Mouse (Mus musculus): Measurements from ENCODE around the gene Slc41a2.
A peak's percentile ranks its signal among the peaks of the same experiment; 100 is the strongest.
"Not testable (repeated sequence)": the region's sequence is repeated elsewhere in the genome, so short reads cannot be mapped to it uniquely, and the experiment has no call there.

The Slc41a2 gene

GRCm38 (mm10) chr10:83337159-83337951 lies at the start of gene Slc41a2:
Slc41a2 (minus strand) TSS chr10:83337882.
- peak; percentile 69 for DNase-seq (ENCODE audit: low spot score)

- no peak for DNase-seq (ENCODE audit: low spot score)
Observed at GRCm38 (mm10) chr10:83385330-83385910, 47.7 kb upstream of the Slc41a2 start.

GRCm38 (mm10) chr10:83384456-83385215 lies 47.0 kb upstream of the Slc41a2 start:
- no peak for DNase-seq (ENCODE audit: low spot score)

- no peak for DNase-seq (ENCODE audit: low spot score)
Observed at GRCm38 (mm10) chr10:83383863-83384262, 46.2 kb upstream of the Slc41a2 start.

GRCm38 (mm10) chr10:83382988-83383387 lies 45.3 kb upstream of the Slc41a2 start:
- DNase-seq (ENCODE audit: low spot score): no peak

GRCm38 (mm10) chr10:83382528-83382927 lies 44.8 kb upstream of the Slc41a2 start:
- DNase-seq (ENCODE audit: low spot score): no peak

GRCm38 (mm10) chr10:83380501-83380900 lies 42.8 kb upstream of the Slc41a2 start:
- DNase-seq (ENCODE audit: low spot score): no peak

GRCm38 (mm10) chr10:83378083-83378833 lies 40.6 kb upstream of the Slc41a2 start:
- DNase-seq (ENCODE audit: low spot score): peak; percentile 22

- DNase-seq (ENCODE audit: low spot score): no peak
Observed at GRCm38 (mm10) chr10:83376911-83377682, 39.4 kb upstream of the Slc41a2 start.

- DNase-seq (ENCODE audit: low spot score): not testable (repeated sequence)
Observed at GRCm38 (mm10) chr10:83375458-83375857, 37.8 kb upstream of the Slc41a2 start.

GRCm38 (mm10) chr10:83374045-83374656 lies 36.5 kb upstream of the Slc41a2 start:
- no peak for DNase-seq (ENCODE audit: low spot score)

- no peak for DNase-seq (ENCODE audit: low spot score)
Observed at GRCm38 (mm10) chr10:83368918-83369317, 31.2 kb upstream of the Slc41a2 start.

GRCm38 (mm10) chr10:83363451-83363850 lies 25.8 kb upstream of the Slc41a2 start:
- DNase-seq (ENCODE audit: low spot score): no peak

GRCm38 (mm10) chr10:83361643-83362382 lies 24.1 kb upstream of the Slc41a2 start:
- DNase-seq (ENCODE audit: low spot score): no peak

GRCm38 (mm10) chr10:83360356-83360755 lies 22.7 kb upstream of the Slc41a2 start:
- no peak for DNase-seq (ENCODE audit: low spot score)

GRCm38 (mm10) chr10:83359956-83360355 lies 22.3 kb upstream of the Slc41a2 start, which contains the start of gene D10Wsu102e:
D10Wsu102e (plus strand) TSS chr10:83360221.
- peak; percentile 98 for DNase-seq (ENCODE audit: low spot score)

- no peak for DNase-seq (ENCODE audit: low spot score)
Observed at GRCm38 (mm10) chr10:83359451-83359850, 21.8 kb upstream of the Slc41a2 start.

- DNase-seq (ENCODE audit: low spot score): no peak
Observed at GRCm38 (mm10) chr10:83356416-83356815, 18.7 kb upstream of the Slc41a2 start.

GRCm38 (mm10) chr10:83354333-83354719 lies 16.6 kb upstream of the Slc41a2 start:
- no peak for DNase-seq (ENCODE audit: low spot score)

Data from urinary bladder, postnatal 14 days (tissue).